Mouse (Mus musculus) C2C12 (cell line): ENCODE data around the gene Ubtd2. TPM values are rescaled to one million over a fixed set of nuclear protein-coding genes. Genes with fewer than 3 reads are reported as not detected.

Source experiments
- H3K27me3 ChIP-seq: one replicate; pipeline ENCODE4 v1.6.1; 2011; ENCODE audit not compliant: control insufficient read depth, insufficient read depth, insufficient read length
- H3K36me3 ChIP-seq: one replicate; pipeline ENCODE4 v1.6.1; 2011; ENCODE audit not compliant: control insufficient read depth, insufficient read depth
- H3K4me3 ChIP-seq: one replicate; pipeline ENCODE4 v1.5.1; 2011; ENCODE audit warnings: mild to moderate bottlenecking, control low read depth; ENCODE audit not compliant: poor library complexity, insufficient read depth, severe bottlenecking
- H3K79me2 ChIP-seq: one replicate; pipeline ENCODE4 v1.6.1; 2011; ENCODE audit not compliant: control insufficient read depth, insufficient read depth
- H3K79me3 ChIP-seq: one replicate; pipeline ENCODE4 v1.6.1; 2011; ENCODE audit warnings: low read depth, control low read depth
- H3ac ChIP-seq: one replicate; pipeline ENCODE3; 2011; ENCODE audit warnings: low read depth; ENCODE audit not compliant: control insufficient read depth, insufficient read length
- CEBPB ChIP-seq: IDR thresholded peaks from one replicate; pipeline ENCODE4 v1.6.1; 2011; ENCODE audit warnings: low read depth, mild to moderate bottlenecking, control low read depth, moderate library complexity
- CTCF ChIP-seq: IDR thresholded peaks from one replicate; pipeline ENCODE4 v1.5.1; 2011; ENCODE audit not compliant: control insufficient read depth, insufficient read depth, insufficient read length
- FOSL1 ChIP-seq: IDR thresholded peaks from one replicate; pipeline ENCODE4 v1.8.0; 2011; ENCODE audit warnings: mild to moderate bottlenecking, low read length; ENCODE audit not compliant: poor library complexity, insufficient read depth, severe bottlenecking
- MAX ChIP-seq: IDR thresholded peaks from one replicate; pipeline ENCODE4 v1.6.1; 2011; ENCODE audit warnings: mild to moderate bottlenecking, control low read depth
- MYOD1 ChIP-seq: IDR thresholded peaks from one replicate; pipeline ENCODE4 v1.6.1; 2011; ENCODE audit warnings: low read depth; ENCODE audit not compliant: control insufficient read depth, insufficient read length
- MYOG ChIP-seq: IDR thresholded peaks from one replicate; pipeline ENCODE4 v1.6.1; 2011; ENCODE audit not compliant: control insufficient read depth, insufficient read length; ENCODE audit errors: extremely low read depth
- USF1 ChIP-seq: IDR thresholded peaks from one replicate; pipeline ENCODE4 v1.6.1; 2011; ENCODE audit warnings: low read depth, mild to moderate bottlenecking, control low read depth, moderate library complexity
- polyA plus RNA-seq: library from polyadenylated mRNA; unstranded; fragments of >200 nt; fragmentation: generic; extraction: Trizol; gene quantifications from one replicate; pipeline ENCODE4 v1.2.1, GENCODE M21; 2012; ENCODE audit warnings: missing spikeins

Ubtd2 gene
- polyA plus RNA-seq, 1 experiment, result 14.3 TPM

DNA sequence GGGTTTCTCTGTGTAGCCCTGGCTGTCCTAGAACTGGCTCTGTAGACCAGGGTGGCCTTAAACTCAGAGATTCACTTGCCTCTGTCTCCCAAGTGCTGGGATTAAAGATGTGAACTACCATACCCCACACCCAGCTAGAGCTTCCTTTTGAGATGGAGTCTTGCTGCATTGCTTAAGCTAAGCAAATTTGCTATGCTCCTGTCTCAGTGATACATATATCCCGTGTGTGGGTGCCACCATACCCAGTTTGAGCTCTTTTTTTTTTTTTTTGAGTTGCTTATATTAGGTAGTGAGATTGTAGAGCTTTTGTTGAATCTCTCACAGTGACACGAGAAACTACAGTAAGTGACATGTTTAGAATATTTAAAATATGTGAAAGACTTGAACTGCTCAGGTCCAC, 40.1 kb downstream of the Ubtd2 start:
- TF ChIP-seq CEBPB (no peak), MYOG (no peak), MYOD1 (no peak), USF1 (no peak), MAX (no peak), FOSL1 (no peak), CTCF (no peak)
- Histone ChIP-seq H3K79me2 (peaks cover 90% of the 10 kb centered on the region), H3K36me3 (peaks cover 9% of the 10 kb centered on the region), H3K27me3 (no peaks in the 10 kb centered on the region), H3K79me3 (peaks cover 39% of the 10 kb centered on the region), H3K4me3 (no peak overlapping the region), H3ac (no peak overlapping the region)

GRCm38 (mm10) chr11:32498757-32499535, 43.8 kb downstream of the Ubtd2 start:
- Histone ChIP-seq H3K36me3 (peaks cover 15% of the 10 kb centered on the region), H3K79me3 (peaks cover 21% of the 10 kb centered on the region), H3K27me3 (no peaks in the 10 kb centered on the region), H3ac (no peak overlapping the region), H3K79me2 (peaks cover 61% of the 10 kb centered on the region), H3K4me3 (no peak overlapping the region)
- TF ChIP-seq CTCF, result no peak
- TF ChIP-seq MYOD1, result no peak
- TF ChIP-seq FOSL1, result no peak
- no peak for TF ChIP-seq MYOG
- TF ChIP-seq MAX, result no peak
- no peak for TF ChIP-seq CEBPB
- no peak for TF ChIP-seq USF1

DNA sequence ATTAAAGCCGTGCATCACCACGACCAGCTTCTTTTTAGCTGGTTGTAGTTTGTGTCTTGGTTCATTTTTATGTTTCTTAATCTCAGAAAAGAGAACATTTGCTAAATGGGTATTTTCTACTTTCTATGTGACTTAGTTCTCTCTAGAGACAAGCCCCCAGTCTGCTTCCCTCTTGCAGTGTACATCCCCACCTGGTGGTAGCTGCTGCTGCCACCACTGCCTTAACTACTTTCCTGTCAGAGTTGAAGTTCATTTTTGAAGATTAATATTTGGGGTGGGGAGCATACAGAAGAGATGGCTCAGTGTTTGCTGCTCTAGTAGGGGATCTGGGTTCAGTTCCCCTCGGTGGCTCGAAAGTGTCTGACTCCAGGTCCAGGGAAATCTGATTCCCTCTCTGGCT, 44.8 kb downstream of the Ubtd2 start:
- H3K27me3 ChIP-seq, result no peaks in the 10 kb centered on the region
- peaks cover 14% of the 10 kb centered on the region for H3K79me3 ChIP-seq
- no peak overlapping the region for H3K4me3 ChIP-seq
- H3K79me2 ChIP-seq, result peaks cover 51% of the 10 kb centered on the region
- H3K36me3 ChIP-seq, result peaks cover 16% of the 10 kb centered on the region
- TF ChIP-seq USF1 (no peak), MYOD1 (no peak), CTCF (no peak), MAX (no peak), MYOG (no peak), CEBPB (no peak), FOSL1 (no peak)
- H3ac ChIP-seq, result no peak overlapping the region

DNA sequence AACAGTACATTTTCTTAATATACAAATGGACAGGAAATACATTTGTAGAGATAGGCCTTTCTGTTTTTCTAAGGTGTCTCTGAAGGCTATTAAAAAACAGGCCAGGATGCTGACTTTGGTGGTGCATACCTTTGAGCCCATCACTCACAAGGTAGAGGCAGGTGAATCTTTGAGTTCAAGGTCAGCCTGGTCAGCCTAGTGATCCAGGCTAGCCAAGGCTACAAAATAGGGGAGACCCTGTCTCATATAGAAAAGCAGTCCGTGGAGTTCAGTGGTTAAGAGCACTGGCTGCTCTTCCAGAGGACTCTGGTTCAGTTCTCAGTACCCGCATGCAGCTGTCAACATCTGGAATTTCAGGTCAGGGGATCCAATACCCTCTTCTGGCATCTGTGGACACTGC, 48.5 kb downstream of the Ubtd2 start:
- TF ChIP-seq FOSL1 (no peak), USF1 (no peak), CEBPB (no peak), MYOD1 (no peak), CTCF (no peak), MYOG (no peak), MAX (no peak)
- H3K79me3 ChIP-seq, result no peaks in the 10 kb centered on the region
- H3K4me3 ChIP-seq, result no peak overlapping the region
- peaks cover 21% of the 10 kb centered on the region for H3K79me2 ChIP-seq
- H3K27me3 ChIP-seq, result no peaks in the 10 kb centered on the region
- H3K36me3 ChIP-seq, result peaks cover 16% of the 10 kb centered on the region
- no peak overlapping the region for H3ac ChIP-seq

- no peaks in the 10 kb centered on the region for H3K79me3 ChIP-seq
- H3ac ChIP-seq, result no peak overlapping the region
- H3K4me3 ChIP-seq, result no peak overlapping the region
- H3K79me2 ChIP-seq, result peaks cover 8% of the 10 kb centered on the region
- H3K36me3 ChIP-seq, result peaks cover 8% of the 10 kb centered on the region
- H3K27me3 ChIP-seq, result no peaks in the 10 kb centered on the region
- TF ChIP-seq MYOD1, result no peak
- TF ChIP-seq CEBPB, result no peak
- no peak for TF ChIP-seq CTCF
- no peak for TF ChIP-seq MAX
- TF ChIP-seq MYOG, result no peak
- no peak for TF ChIP-seq USF1
- TF ChIP-seq FOSL1, result no peak
Measured at GRCm38 (mm10) chr11:32505091-32505739, 50.0 kb downstream of the Ubtd2 start.
